Mouse (Mus musculus) cortical plate, adult 2 months (tissue): ENCODE measurements around the gene Rab2b.

Experiments used
- CTCF ChIP-seq: fragments of 200-500 bp; IDR thresholded peaks from 2 replicates; pipeline ENCODE4 v1.5.1; 2011; ENCODE audit warnings: mild to moderate bottlenecking, control low read depth, low read length; ENCODE audit not compliant: insufficient read depth; ENCODE audit errors: extremely low read depth
- POLR2A ChIP-seq: fragments of 200-500 bp; IDR thresholded peaks from 2 replicates; pipeline ENCODE4 v1.6.1; 2011; ENCODE audit warnings: mild to moderate bottlenecking, low read length, control low read depth; ENCODE audit not compliant: insufficient read depth; ENCODE audit errors: extremely low read depth

GRCm38 (mm10) chr14:52284191-52284590, 4.8 kb upstream of the Rab2b start:
- TF ChIP-seq CTCF (no peak), POLR2A (no peak)
